Mouse (Mus musculus) cerebellum, adult 11-12 months (tissue): ENCODE data around the gene Sap30bp.
A peak's percentile ranks its signal among the peaks of the same experiment; 100 is the strongest.

Experiments
- DNase-seq: peaks from one replicate; pipeline ENCODE4 v3.0.0; 2022

The Sap30bp gene

DNA sequence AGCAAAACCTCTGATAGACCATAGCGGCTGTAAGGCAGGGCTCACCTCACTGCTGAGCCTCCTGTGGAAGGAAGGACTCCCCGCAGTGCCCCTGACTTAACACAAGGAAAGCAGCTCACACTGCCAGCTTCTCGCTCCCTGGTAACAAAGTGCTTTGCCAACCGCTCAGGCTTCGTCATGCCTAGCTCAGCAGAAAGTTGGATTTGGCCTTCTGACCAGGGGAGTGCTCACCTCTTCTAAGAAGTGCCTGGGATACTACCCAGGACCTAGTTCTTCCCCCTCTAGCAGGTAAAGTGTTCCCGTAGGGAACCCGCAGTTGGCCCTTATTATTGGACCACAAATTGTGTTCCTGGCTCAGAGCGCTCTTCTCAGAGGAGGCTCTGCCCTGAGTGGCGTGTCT lies 25.9 kb downstream of the Sap30bp start:
- DNase-seq, result no peak

DNA sequence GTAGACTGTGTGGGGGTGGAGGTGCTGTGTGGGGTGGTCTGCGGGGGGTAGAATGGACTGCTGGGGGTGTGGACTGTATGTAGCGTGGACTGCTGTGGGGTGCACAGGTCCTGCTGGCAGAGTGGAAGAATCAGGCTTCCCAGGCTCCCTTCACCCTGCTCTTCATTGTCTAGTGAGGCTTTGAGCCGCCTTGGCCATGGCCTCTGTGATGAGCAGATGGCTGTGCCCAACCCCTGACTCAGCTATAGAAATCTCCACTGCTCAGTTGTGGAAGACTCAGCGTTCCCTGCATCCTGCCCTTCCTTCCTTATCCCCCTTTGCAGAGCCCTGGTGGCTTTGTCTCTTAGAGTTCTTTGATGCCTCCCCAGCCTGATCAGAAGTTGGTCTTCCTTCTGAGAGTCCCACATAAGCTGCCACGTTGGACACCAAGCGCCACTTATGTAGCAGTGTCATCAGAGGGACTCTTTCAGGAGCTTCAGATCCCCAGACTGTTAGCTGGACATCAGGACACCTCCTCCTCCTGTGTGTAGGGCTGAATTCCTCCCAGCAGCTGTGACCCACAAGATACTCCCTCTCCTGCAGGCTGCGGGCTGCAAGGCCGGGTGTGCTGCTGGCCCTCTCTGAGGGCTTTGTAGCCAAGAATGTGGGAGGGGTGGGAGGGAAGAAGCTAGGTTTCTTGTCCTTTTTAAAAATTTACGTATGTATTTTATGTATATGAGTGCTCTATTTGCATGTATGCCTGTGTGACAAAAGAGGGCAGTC lies 29.8 kb downstream of the Sap30bp start:
- no peak for DNase-seq

DNA sequence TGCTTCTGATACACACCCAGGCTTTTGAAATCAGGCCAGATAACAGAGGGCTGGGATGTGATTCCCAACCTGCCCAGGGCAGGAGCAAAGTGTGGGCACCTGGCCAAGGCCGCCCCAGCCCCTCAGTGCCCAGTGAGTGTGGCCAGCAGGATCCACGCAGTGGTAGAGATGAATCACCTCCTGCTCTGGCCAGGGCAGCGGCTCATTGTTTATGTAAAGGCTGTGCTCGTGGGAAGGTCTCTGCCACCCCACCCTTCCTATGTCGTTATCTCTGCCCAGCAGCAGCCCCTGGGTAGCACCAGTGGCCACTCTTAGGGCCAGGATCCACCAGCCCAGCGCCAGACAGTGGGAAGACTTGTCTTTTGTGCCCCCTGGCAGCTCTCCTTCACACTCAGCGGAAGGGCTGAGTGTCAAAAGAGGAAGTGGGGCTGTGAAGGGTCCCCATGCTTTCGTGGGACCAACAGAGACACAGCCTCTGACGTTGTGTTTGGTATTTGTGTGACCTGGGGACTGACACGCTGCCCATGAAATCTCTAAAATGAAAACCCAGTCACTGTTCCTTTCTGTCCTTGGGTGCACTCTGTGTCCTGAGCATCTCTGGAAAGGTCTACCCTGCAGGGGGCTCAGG lies 32.0 kb downstream of the Sap30bp start:
- DNase-seq, result no peak

DNA sequence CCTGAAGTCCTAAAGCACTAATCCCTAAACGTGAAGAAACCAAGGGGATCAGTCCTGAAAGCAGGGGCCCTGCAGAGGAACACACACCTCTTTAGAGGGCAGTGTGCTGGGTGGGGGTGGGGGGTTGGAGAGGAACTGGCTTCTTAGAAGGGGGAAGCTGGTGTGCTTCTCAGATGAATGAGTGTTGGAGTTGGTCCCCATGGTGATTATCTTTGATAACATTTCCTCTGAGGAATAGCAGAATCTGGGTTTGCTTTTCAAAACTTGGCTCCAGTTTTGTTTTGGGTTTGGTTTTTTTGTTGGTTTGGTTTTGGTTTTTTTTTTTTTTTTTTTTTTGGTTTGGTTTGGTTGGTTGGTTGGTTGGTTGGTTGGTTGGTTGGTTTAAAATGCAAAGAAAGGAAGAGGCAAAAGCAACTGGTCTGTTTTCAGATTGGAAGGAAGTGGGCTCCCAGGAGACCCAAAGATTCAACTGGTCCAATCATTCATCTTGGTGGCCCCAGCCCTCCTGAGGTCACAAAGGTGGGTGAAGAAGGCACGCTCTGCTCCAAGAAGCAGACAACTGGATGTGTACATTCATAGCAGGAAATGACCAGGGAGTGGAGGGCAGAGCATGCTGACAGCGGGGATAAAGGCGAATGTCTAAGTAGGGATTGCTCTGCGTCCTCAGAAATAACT lies 35.8 kb downstream of the Sap30bp start:
- no peak for DNase-seq

DNA sequence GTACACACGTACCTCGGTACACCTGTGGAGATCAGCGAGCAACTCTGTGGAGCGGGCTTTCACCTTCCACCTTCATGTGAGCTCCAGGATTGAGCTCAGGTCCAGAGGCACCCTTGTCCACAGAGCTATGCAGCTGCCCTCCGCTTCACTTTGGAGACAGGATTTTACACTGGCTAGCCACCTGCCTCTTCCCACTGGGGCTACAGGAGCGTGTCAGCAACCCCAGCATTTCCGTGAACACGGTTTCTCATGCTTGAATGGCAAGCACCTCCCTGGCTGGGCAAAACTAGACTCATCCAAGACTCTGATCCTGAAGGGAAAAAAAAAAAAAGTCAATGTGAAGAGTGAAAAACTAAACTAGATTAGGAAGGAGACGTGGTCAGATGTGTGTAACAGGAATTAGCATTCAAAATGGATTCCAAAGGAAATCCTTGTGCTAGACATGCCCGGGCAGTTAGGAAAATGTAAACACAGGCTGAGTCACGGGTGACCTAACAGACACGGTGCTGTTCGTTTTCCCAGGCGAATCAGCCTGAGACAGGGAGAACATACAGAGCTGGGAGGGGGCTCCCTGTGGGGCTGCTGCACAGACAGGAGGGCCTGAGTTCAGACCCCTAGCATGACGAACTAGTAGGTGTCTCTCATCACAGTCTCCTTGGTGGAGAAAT lies 37.1 kb downstream of the Sap30bp start:
- no peak for DNase-seq

DNA sequence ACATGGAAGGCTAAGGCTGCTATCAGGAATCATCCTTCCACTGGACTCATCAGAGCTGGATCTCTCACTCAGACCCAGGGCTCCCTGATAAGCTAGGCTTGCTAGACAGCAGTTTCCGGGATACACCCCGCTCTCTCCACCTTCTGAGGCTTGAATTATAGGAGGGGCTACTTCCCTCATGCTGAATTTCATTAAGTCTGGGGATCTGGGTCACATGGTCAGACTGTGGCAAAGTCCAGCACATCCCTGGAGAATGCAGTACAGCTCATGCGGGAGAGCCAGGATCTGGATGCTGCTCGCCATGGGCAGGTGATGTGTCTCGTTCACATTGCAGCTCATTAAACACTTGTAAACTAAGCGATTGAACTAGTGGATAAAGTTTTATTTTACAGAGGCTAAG lies 37.9 kb downstream of the Sap30bp start:
- no peak for DNase-seq

DNA sequence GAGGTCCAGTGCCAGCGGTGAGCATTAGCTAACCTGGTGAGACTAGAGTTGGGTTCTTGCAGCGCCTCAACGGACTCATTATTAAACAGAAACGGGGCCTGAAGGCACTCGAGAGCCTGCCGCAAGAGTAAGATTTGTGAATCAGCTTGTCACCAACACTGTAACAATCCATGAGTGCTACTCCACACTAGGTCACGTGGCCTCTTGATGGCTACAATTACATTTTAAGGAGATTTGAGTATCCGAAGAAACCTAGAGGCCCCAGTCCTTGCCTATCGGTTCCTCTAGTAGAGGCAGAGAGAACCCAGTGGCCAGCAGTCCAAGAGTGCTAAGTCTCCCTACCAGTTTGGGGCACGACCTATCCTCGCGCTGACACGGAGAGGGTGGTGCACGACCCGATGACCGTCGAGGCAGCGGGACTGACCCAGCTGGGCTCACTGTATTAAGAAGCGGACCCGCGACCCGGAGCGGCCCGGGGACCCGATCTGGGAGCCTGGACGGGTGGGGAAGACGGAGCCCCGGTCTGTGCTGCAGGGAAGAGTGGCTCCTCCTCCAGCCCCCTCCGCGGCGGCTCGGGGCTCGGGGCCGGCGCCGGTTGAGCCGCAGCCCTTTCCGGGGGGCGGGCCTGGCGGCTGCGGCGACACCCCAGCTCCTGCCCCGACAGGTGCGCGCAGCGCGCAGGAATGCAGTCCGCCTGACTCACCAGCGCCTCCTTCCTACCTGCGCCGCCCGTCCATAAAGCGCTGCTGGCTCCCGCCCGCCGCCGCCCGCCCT lies 41.4 kb downstream of the Sap30bp start, which contains the start of gene Itgb4:
Gene Itgb4, plus strand, starts transcription at position 401 of the 774 bp plus-strand sequence.
- no peak for DNase-seq

DNA sequence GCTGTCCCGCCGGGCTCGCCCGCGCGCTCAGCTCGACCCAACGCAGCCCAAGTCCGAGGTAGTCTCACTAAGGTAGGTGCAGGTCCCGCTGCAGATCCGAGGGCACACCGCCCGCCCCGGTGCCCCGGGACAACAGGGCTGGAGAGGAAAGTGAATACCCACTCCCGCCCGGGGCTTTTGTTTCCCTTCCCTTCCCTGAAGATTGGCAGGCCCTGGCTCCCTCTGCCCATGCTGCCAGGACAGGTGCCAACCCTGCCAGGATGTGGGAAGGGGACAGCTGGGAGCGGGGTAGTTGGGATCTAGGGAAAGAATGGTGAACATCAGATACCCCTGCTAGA lies 42.0 kb downstream of the Sap30bp start:
- DNase-seq, result no peak

DNA sequence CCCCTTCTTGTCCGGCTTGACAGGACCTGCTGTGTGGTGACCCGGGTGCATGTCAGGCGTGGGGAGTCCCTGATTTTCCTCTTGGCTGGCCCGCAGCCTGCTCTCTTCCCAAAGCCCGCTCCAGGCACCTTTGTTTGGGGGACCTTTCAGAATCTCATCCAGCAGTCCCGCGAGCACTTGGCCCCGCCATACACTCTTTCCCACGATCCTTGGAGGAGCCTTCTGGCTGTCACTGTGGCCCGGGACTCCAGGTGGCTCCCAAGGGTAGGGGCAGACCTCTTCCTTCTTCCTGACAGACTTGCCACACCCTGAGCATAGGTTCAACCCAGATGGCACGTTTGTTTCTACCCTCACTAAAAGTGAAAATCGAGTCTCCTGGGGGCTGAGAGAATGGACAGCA lies 42.5 kb downstream of the Sap30bp start:
- no peak for DNase-seq

DNA sequence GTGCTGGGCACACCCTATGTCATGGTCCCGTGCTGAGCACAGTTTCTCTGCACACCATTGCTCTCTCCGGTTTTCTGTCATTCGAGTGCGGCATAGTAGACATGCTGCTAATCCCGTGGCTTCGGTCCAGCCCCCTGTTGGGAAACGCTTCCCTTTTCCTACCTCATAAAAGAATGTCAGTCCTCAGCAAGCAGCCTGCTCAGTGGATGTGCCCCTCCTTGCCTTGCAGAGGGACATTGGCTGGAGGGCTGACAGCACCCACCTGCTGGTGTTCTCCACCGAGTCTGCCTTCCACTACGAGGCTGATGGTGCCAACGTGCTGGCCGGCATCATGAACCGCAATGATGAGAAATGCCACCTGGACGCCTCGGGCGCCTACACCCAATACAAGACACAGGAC lies 49.4 kb downstream of the Sap30bp start:
- peak; percentile 53 for DNase-seq

DNA sequence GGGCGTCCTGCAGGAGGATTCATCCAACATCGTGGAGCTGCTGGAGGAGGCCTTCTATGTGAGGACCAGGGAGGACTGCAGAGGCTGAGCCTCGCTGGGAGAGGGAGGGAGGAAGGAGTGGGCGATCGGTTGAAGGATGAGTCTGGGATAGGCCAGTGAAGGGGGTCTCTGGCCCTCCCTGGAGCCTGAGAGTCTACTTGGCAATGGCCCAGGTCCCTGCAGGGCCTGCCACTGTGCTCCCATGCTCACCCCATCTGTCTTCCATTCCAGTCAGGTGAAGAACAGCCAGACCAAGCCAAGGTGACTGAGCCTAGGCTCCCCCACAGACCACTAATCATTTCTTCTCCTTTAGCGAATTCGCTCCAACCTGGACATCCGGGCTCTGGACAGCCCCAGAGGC lies 50.2 kb downstream of the Sap30bp start:
- peak; percentile 42 for DNase-seq

DNA sequence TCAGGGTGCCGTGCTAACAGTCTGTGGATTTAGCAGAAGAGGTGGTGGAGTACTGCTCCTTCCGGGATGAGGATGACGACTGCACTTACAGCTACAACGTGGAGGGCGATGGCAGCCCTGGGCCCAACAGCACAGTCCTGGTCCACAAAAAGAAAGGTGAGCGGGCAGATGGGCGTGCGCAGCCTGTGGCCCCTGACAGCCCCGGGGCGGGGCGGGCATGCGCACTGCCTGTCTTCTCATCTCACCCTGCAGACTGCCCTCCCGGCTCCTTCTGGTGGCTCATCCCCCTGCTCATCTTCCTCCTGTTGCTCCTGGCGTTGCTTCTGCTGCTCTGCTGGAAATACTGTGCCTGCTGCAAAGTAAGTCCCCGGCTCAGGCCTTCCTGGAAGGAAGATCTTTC lies 56.6 kb downstream of the Sap30bp start:
- DNase-seq, result no peak

DNA sequence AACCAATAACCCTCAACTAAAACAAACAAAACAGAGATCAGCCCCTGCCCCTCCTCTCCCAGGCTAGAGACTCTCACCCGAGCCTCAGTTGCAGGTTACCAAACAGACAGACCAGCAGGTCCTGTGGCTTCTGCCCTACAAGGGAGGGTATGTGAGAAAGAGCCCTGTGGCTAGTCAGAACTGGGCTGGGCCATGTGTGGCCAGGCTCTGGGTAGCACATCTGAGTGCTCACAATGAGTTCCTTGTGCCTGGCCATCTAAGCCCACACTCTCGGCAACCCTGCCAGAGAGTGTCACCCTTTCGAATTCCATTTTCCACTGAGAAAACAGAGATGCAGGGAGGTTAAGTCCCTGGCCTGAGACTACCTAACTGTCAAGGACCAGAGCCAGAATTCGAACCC lies 59.0 kb downstream of the Sap30bp start:
- DNase-seq, result no peak

DNA sequence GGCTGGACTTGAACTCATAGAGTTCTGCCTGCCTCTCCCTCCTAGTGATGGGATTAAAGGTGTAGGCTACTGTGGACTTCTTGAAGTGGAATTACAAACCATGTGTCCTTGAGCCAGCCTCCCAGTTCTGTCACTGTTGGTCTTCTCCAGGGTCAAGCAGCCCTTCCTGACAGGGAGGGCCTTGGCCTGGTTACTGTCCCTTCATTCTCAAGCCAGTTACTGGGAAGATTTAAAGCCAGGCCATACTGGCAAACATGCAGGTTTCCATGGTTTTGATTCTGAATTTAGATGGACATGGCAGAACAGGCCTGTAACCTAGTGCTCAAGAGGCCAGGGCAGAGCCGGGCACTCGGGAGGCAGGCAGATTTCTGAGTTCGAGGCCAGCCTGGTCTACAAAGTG lies 62.2 kb downstream of the Sap30bp start:
- no peak for DNase-seq

DNA sequence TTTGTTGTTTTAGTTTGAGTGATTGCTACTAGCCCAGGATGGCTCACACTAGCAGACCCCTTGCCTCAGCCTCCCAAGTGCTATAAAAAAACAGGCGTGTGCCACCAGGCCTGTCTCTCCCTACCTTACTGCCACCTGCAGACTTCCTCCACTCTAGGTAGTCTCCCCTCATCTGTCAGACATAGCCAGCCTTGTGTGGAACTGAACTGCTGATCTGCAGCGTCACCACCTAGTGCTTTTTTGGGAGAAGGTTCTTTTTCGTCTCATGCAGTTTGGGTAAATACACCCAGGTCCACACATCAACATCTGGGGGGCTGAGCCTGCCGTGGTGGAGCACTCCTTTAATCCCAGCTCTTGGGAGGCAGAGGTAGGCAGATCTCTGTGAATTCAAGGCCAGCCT lies 64.0 kb downstream of the Sap30bp start:
- DNase-seq, result no peak

DNA sequence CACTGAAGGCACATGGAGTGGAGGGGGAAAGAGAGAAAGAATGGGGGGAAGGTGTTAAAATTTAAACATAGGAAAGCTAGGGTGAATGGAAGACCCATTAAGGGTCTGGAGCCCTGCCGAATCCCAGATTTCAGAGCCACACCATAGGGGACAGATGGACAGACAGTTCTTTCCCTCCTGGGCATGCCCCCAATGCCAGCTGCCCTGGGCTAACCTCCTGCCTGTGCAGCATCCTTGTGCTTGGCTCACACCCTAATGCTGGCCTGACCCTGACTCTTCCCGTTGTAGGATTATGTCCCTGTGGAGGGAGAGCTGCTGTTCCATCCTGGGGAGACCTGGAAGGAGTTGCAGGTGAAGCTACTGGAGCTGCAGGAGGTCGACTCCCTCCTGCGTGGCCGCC lies 64.6 kb downstream of the Sap30bp start:
- peak; percentile 63 for DNase-seq

DNA sequence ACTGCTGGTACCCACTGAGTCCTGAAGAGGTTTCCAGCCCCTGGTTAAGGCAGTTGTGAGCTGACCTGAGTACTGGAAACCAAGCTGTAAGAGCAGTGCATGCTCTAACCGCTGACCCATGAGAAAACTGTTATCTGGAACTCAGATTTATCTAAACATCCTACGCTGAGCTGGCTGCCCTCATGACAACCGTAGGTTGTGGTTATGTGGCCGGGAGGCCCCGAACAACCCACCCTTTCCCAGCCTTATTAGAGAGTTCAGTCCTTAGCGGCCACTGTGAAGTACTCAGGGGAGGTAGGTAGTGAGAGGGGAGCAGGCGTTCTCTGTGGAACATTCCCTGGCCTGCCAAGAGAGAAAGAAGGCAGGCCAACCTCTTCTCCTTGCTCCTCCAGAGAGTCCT lies 65.9 kb downstream of the Sap30bp start:
- no peak for DNase-seq

DNA sequence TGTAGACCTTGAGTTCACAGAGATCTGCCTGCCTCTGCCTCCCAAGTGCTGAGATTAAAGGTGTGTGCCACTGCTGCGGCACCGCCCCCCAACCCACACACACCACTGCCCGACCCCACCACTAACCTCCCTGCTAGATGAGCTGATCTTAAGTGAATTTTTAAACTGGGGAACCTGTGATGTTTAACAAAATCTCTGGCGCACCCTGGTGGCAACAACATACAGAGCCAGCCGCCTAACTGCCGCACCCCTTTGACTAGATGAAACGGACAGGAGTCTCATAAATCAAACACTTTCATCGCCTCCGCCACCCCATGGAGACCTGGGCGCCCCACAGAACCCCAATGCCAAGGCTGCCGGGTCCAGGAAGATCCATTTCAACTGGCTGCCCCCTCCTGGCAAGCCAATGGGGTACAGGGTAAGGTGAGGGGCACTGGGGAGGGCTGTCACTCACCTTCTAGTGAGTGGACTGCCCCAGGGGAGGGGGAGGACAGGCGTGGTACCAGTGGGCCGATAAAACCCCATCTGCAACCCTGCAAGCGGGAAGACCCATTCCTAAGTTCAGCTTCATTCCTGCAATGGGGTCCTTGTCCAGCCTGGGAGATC lies 66.6 kb downstream of the Sap30bp start:
- DNase-seq, result peak; percentile 70

DNA sequence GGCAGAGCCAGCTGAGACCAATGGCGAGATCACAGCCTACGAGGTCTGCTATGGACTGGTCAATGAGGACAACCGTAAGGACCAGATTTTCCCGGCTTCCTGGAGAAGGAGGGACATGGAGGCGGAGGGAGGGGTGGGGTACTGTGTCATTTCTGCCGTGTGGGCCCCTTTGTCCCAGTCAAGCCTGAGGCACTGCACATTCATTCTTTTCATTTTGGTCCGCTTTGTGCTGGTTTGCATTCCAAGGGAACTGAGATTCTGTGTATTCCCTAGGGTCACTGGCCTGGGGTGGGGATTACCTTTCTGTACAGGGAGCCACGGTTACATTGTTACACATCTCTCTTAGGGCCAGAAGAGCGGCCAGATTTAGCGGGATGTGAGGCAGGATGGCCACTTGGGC lies 67.5 kb downstream of the Sap30bp start:
- DNase-seq, result no peak

DNA sequence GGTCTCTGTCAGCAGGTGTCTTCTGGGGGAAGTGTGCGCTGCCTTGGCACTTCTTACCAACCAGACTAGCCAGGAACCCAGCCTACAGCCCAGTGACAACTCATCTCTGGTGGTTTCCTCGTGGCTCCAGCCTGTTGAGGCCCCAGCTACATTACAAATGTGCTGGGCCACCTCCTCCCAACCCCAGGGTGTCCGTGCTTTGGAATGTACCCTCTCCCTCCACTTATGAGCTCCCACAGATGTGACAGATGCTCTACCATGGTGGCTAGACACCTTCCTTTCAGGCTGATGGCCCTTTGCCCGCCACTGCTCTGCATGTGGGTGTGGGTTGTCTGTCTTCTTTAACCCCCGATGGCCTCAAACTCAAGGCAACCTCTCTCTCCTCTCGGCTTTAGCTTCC lies 68.6 kb downstream of the Sap30bp start:
- no peak for DNase-seq

DNA sequence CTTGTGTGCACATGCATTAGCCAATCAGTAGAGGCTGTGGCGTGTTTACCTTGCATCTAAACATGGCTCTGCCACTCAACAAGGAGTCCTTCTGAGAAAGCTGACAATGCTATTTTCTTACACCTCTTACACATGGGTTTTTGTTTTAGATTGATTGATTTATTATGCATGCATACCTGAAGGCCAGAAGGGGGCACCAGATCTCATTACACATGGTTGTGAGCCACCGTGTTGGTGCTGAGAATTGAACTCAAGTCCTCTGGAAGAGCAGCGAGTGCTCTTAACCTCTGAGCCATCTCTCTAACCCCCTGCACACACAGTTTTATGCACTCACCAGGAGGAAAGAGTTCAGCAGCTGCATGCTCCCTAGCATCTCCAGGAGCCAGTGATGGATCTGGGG lies 69.8 kb downstream of the Sap30bp start:
- no peak for DNase-seq

DNA sequence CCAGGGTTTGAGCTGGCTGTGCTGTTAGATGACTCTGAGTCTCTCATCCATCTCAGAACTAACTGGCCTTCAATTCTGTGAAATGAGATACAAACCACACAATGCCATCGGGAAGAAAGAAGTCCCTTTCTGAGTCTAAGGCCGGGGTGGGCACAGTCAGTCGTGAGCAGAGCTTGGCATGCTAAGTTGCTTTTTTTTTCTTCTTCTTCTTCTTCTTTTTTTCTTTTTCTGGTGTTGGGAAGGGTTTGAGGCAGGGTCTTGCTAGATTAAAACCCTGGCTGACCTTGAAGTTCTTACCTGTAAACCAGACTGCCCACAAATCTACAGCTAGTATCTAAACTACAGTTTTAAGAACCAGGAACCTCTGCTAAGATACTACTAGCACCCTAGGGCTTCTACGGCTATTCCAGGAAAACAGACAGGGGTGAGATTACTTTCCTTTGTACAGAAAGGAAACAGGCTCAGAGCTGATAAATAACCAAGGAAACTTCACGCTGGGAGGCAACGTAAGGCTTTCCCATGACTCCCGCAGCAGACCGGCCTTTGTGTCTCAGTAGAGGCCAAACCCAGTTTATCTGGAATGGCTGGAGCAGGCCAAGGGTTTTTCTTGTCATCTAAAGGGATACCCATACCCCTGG lies 71.2 kb downstream of the Sap30bp start:
- DNase-seq, result no peak
